Mouse (Mus musculus) megakaryocyte, embryonic 14.5 days (primary cell): ENCODE data around the gene Gramd2.

Source experiments
- FLI1 ChIP-seq: IDR thresholded peaks from 2 replicates; pipeline ENCODE4 v1.6.1; 2012; ENCODE audit warnings: low read length, inconsistent platforms, mixed read lengths
- GATA1 ChIP-seq: IDR thresholded peaks from 3 replicates; pipeline ENCODE4 v1.6.1; 2012; ENCODE audit warnings: mixed read lengths, low read length, inconsistent platforms, borderline replicate concordance

DNA sequence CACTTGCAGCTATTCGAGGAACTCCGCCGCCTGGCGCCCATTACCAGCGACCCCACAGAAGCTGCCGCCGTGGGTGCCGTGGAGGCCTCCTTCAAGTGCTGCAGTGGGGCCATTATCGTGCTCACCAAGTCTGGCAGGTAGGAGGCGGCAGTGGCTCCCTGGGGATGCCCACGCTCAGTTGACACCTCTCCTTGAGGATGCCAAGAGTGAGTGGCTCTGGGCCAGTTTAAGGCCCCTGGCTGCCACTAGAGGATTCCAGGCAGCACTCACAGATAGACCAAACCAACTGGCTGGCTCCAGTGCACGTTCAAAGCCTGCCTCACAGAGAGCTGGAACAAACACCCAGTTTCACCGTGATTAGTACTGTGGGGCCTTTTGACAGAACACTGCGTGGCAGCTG lies 4.3 kb upstream of the Gramd2 start:
- no peak for TF ChIP-seq GATA1
- no peak for TF ChIP-seq FLI1
